Mouse (Mus musculus) gastrocnemius, postnatal 14 days (tissue): Measurements from ENCODE around the gene Sox1. TPM values are rescaled to one million over a fixed set of nuclear protein-coding genes. Genes with fewer than 3 reads are reported as not detected.

ENCODE experiments used
- DNase-seq: peaks from one replicate; pipeline ENCODE4 v3.0.0; 2021; ENCODE audit warnings: mixed read lengths
- intact Hi-C: fragments of 180-260 bp; cut with DNase I; formaldehyde crosslinking; loops from one replicate; pipeline ENCODE4 v1.15.1; 2025; ENCODE audit warnings: low total_unique reads
- total RNA-seq, 2 experiments: library from RNA; stranded (reverse); gene quantifications; 2 replicates each; pipeline ENCODE4 v1.2.3; 2021

Gene Sox1
- total RNA-seq, 2 experiments from 2014 or later: not detected

GRCm38 (mm10) chr8:12408020-12408419, 12.9 kb downstream of the Sox1 start:
- DNase-seq: no peak
- intact Hi-C loops: no loop called here

GRCm38 (mm10) chr8:12409976-12410375, 14.9 kb downstream of the Sox1 start:
- intact Hi-C loops: no loop called here
- DNase-seq: no peak

- DNase-seq: no peak
- intact Hi-C loops: no loop called here
Measured at GRCm38 (mm10) chr8:12417056-12417455, 22.0 kb downstream of the Sox1 start.

- intact Hi-C loops: no loop called here
- no peak for DNase-seq
Measured at GRCm38 (mm10) chr8:12420537-12420936, 25.4 kb downstream of the Sox1 start.

- intact Hi-C loops: no loop called here
- DNase-seq: no peak
Measured at GRCm38 (mm10) chr8:12425906-12426305, 30.8 kb downstream of the Sox1 start.

GRCm38 (mm10) chr8:12427346-12427745, 32.3 kb downstream of the Sox1 start:
- no peak for DNase-seq
- intact Hi-C loops: no loop called here

GRCm38 (mm10) chr8:12427886-12428799, 33.0 kb downstream of the Sox1 start:
- no peak for DNase-seq

GRCm38 (mm10) chr8:12428931-12429330, 33.8 kb downstream of the Sox1 start:
- DNase-seq: no peak
- intact Hi-C loops: no loop called here

More at GRCm38 (mm10) chr8:12427886-12428799, 33.0 kb downstream of the Sox1 start:
- intact Hi-C loops: no loop called here

- intact Hi-C loops: no loop called here
- no peak for DNase-seq
Measured at GRCm38 (mm10) chr8:12429601-12430172, 34.6 kb downstream of the Sox1 start.

- no peak for DNase-seq
- intact Hi-C loops: no loop called here
Measured at GRCm38 (mm10) chr8:12430173-12430899, 35.2 kb downstream of the Sox1 start.

- DNase-seq: peak; percentile 6
- intact Hi-C loops: no loop called here
Measured at GRCm38 (mm10) chr8:12430900-12431737, 36.0 kb downstream of the Sox1 start.

- DNase-seq: no peak
- intact Hi-C loops: no loop called here
Measured at GRCm38 (mm10) chr8:12431738-12432055, 36.6 kb downstream of the Sox1 start.

- no peak for DNase-seq
- intact Hi-C loops: no loop called here
Measured at GRCm38 (mm10) chr8:12432546-12432945, 37.5 kb downstream of the Sox1 start.

GRCm38 (mm10) chr8:12434771-12435170, 39.7 kb downstream of the Sox1 start:
- intact Hi-C loops: no loop called here
- DNase-seq: no peak

- no peak for DNase-seq
- intact Hi-C loops: no loop called here
Measured at GRCm38 (mm10) chr8:12438021-12438420, 42.9 kb downstream of the Sox1 start.

- intact Hi-C loops: no loop called here
- DNase-seq: no peak
Measured at GRCm38 (mm10) chr8:12439044-12439443, 43.9 kb downstream of the Sox1 start.

GRCm38 (mm10) chr8:12439846-12440245, 44.8 kb downstream of the Sox1 start:
- intact Hi-C loops: no loop called here
- DNase-seq: no peak

- no peak for DNase-seq
Measured at GRCm38 (mm10) chr8:12440997-12441396, 45.9 kb downstream of the Sox1 start.

GRCm38 (mm10) chr8:12445258-12445657, 50.2 kb downstream of the Sox1 start:
- intact Hi-C loops: no loop called here

More at GRCm38 (mm10) chr8:12440997-12441396, 45.9 kb downstream of the Sox1 start:
- intact Hi-C loops: no loop called here

More at GRCm38 (mm10) chr8:12445258-12445657, 50.2 kb downstream of the Sox1 start:
- no peak for DNase-seq
